Mouse (Mus musculus): ENCODE measurements at regions not wholly inside any gene's neighbourhood (a gene's known extent, or its start where the extent isn't known, plus 50 kb on each side); places are given as distances from the start of the nearest gene placed in this dataset.

DNA sequence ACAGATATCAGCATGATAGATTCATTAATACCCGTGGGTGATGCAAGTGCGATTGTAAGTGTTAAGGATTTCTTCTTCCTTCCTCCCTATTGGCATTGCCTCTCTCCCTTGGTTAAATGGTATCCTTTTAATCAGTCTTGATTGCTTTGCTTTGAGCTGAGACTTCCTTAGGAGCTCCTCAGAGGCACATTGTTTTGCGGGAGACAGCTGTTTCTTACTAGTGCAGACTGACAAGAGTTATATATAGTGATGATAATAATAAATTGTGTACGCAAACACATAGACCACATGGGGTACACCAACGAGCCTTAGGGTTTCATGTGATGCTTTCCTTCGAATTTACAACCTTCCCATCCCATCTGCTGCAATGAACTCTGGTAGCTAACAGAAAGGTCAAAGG is 102.0 kb upstream of the March11 start:
- H3K36me3 ChIP-seq (ENCODE audit: control insufficient read depth, insufficient read depth, low read length): no peaks in the 10 kb centered on the region
- no peaks in the 10 kb centered on the region for H3K9me3 ChIP-seq (ENCODE audit: control insufficient read depth, low read length)
- H3K4me1 ChIP-seq (replicated peaks; ENCODE audit: control insufficient read depth, insufficient read depth, low read length): no peaks in the 10 kb centered on the region
- no peak for ATAC-seq (replicated peaks; ENCODE audit: low FRiP score)
- H3K27ac ChIP-seq (ENCODE audit: low read depth, low read length): no peak overlapping the region
- no peak for DNase-seq (ENCODE audit: low spot score)
- H3K4me2 ChIP-seq (ENCODE audit: low read depth, low read length, severe bottlenecking): no peak overlapping the region
- H3K9ac ChIP-seq (ENCODE audit: low read length): no peak overlapping the region
- WGBS: 75% methylated on average over 6 of the region's 6 CpGs
- no peaks in the 10 kb centered on the region for H3K27me3 ChIP-seq (ENCODE audit: control insufficient read depth, insufficient read depth, low read length)
- no peak overlapping the region for H3K4me3 ChIP-seq (ENCODE audit: low read depth, low read length)

DNA sequence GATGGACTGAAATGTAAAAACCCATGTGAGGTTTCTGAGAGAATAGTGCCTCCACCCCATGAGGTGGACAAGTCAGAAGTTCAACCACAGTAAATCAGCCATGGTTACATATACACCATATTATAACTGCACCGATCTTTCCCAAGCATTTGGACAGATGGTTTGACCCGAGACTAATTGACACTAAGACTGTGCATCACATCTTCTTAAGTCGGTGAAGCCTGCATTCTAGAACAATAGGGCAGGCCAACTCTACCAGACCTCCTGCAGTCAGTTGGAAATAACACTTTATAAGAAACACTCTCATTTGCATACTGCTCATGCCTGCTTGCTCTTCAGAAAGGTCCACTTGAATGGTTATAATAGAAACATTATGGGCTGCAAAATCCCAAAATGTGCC is 88.0 kb upstream of the March11 start:
- 35% methylated on average over 3 of the region's 3 CpGs for WGBS
- Histone ChIP-seq H3K9me3 (ENCODE audit: control insufficient read depth, low read length) (no peaks in the 10 kb centered on the region), H3K4me3 (ENCODE audit: low read depth, low read length) (no peak overlapping the region), H3K4me1 (replicated peaks; ENCODE audit: control insufficient read depth, insufficient read depth, low read length) (no peaks in the 10 kb centered on the region), H3K27ac (ENCODE audit: low read depth, low read length) (no peak overlapping the region), H3K9ac (ENCODE audit: low read length) (no peak overlapping the region), H3K36me3 (ENCODE audit: control insufficient read depth, insufficient read depth, low read length) (no peaks in the 10 kb centered on the region), H3K4me2 (ENCODE audit: low read depth, low read length, severe bottlenecking) (no peak overlapping the region), H3K27me3 (ENCODE audit: control insufficient read depth, insufficient read depth, low read length) (no peaks in the 10 kb centered on the region)
- ATAC-seq (replicated peaks; ENCODE audit: low FRiP score) (no peak), DNase-seq (ENCODE audit: low spot score) (no peak)

DNA sequence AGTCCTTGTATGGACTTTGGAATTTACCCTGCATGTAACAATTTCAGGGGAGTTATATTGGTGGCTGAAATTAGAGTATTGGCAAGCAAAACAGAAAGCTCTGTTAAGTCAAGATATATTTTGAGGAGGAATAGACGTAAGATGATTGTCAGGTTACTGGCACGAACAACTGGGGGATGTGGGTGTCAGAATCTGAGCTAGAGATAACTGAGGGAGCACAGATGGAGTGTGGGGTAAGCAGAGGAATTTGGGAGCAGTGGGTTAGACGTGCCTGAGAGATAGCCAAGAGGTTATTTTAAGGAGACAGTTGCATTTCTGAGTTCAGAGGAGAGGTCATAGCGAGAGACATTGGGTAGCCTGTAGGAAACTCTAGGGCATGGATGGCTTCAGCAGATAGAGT is 80.2 kb upstream of the March11 start:
- no peak overlapping the region for H3K4me2 ChIP-seq (ENCODE audit: low read depth, low read length, severe bottlenecking)
- ATAC-seq (replicated peaks; ENCODE audit: low FRiP score): no peak
- 82% methylated on average over 4 of the region's 4 CpGs for WGBS
- no peaks in the 10 kb centered on the region for H3K27me3 ChIP-seq (ENCODE audit: control insufficient read depth, insufficient read depth, low read length)
- no peak overlapping the region for H3K4me3 ChIP-seq (ENCODE audit: low read depth, low read length)
- no peak for DNase-seq (ENCODE audit: low spot score)
- H3K9ac ChIP-seq (ENCODE audit: low read length): no peak overlapping the region
- no peaks in the 10 kb centered on the region for H3K36me3 ChIP-seq (ENCODE audit: control insufficient read depth, insufficient read depth, low read length)
- H3K9me3 ChIP-seq (ENCODE audit: control insufficient read depth, low read length): no peaks in the 10 kb centered on the region
- H3K4me1 ChIP-seq (replicated peaks; ENCODE audit: control insufficient read depth, insufficient read depth, low read length): no peaks in the 10 kb centered on the region
- H3K27ac ChIP-seq (ENCODE audit: low read depth, low read length): no peak overlapping the region
